Mouse (Mus musculus) liver, postnatal 0 days (tissue): ENCODE measurements around the gene Fga.

Experiments
- CTCF ChIP-seq: sonication (generic); IDR thresholded peaks from 2 replicates; pipeline ENCODE4 v1.5.1; 2016; ENCODE audit warnings: antibody characterized with exemption, low read depth
- EP300 ChIP-seq: IDR thresholded peaks from 2 replicates; pipeline ENCODE4 v1.6.1; 2016; ENCODE audit warnings: antibody characterized with exemption, low read depth, mild to moderate bottlenecking

DNA sequence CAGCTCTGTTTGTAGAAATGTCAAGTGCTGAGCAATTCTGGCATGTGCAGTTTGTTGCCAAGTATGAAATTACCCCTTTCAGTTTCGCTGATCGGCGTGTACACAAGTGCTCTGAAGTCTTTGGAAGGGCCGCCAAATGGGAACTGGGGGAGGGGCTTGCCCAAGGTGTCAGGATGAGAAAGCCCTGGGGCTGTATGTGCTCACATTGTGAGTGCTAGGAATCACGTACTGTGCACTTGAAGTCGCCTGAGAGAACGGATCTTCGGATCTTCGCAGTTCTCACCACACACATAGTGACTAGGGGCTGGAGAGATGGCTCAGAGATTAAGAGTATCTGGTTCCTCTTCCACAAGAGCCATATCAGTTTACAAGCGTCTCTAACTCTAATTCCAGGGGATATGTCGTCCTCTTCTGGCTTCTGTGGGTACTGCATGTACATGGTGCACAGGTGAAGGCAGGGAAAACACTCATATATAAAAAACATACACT, 54.7 kb downstream of the Fga start:
- TF ChIP-seq EP300: no peak
- peak; percentile 97 for TF ChIP-seq CTCF
